Mouse (Mus musculus) limb, embryonic 11.5 days (tissue): ENCODE data around the gene Plxnb1. TPM values are rescaled to one million over a fixed set of nuclear protein-coding genes. Genes with fewer than 3 reads are reported as not detected.

Source experiments
- ATAC-seq: fragments of 200-750 bp; cut with Nextera tagmentation; 2 replicates; pipeline ENCODE4 v1.8.0; 2017; ENCODE audit warnings: low read depth; ENCODE audit not compliant: insufficient number of reproducible peaks, low FRiP score, low TSS enrichment
- DNase-seq: peaks from one replicate; pipeline ENCODE4 v3.0.0-alpha.2; 2015; ENCODE audit warnings: low spot score
- H3K27ac ChIP-seq: fragments of 300-500 bp; sonication (generic); replicated peaks from 2 replicates; pipeline ENCODE4 v1.5.1; 2014; ENCODE audit warnings: low read depth, mild to moderate bottlenecking, low read length
- H3K27me3 ChIP-seq: fragments of 300-500 bp; sonication (generic); 2 replicates; pipeline ENCODE4 v1.6.1; 2014; ENCODE audit warnings: mild to moderate bottlenecking, low read length, mixed read lengths; ENCODE audit not compliant: control insufficient read depth, insufficient read depth
- H3K36me3 ChIP-seq: fragments of 300-500 bp; sonication (generic); 2 replicates; pipeline ENCODE4 v1.6.1; 2014; ENCODE audit warnings: mild to moderate bottlenecking, low read length, moderate library complexity, mixed read lengths; ENCODE audit not compliant: control insufficient read depth, insufficient read depth
- H3K4me1 ChIP-seq: fragments of 300-500 bp; sonication (generic); 2 replicates; pipeline ENCODE4 v1.6.1; 2014; ENCODE audit warnings: low read length, mixed read lengths; ENCODE audit not compliant: control insufficient read depth, insufficient read depth
- H3K4me2 ChIP-seq: fragments of 300-500 bp; sonication (generic); 2 replicates; pipeline ENCODE4 v1.6.1; 2014; ENCODE audit warnings: low read depth, mild to moderate bottlenecking, moderate library complexity; ENCODE audit not compliant: severe bottlenecking
- H3K4me3 ChIP-seq: fragments of 300-500 bp; sonication (generic); 2 replicates; pipeline ENCODE4 v1.5.1; 2014; ENCODE audit warnings: low read depth, low read length
- H3K9ac ChIP-seq: fragments of 300-500 bp; sonication (generic); 2 replicates; pipeline ENCODE4 v1.6.1; 2014; ENCODE audit warnings: mild to moderate bottlenecking, low read length
- H3K9me3 ChIP-seq: fragments of 300-500 bp; sonication (generic); 2 replicates; pipeline ENCODE4 v1.6.1; 2016; ENCODE audit warnings: low read length; ENCODE audit not compliant: control insufficient read depth
- WGBS: fragments of 180-500 bp; shearing (Covaris S2); extraction: QIAGEN DNeasy Blood & Tissue Kit; methylation state at CpG from one replicate; pipeline ENCODE4 v1.1.7; 2014; 5-methylcytosine and 5-hydroxymethylcytosine counted together
- polyA plus RNA-seq: library from polyadenylated mRNA; unstranded; fragments of >200 nt; fragmentation: Nextera tagmentation; extraction: Ambion mirVana; gene quantifications from 2 replicates; pipeline ENCODE4 v1.2.1, GENCODE M21; 2014

Gene Plxnb1
- polyA plus RNA-seq, 1 experiment from 2014 or later: 15.2 TPM

DNA sequence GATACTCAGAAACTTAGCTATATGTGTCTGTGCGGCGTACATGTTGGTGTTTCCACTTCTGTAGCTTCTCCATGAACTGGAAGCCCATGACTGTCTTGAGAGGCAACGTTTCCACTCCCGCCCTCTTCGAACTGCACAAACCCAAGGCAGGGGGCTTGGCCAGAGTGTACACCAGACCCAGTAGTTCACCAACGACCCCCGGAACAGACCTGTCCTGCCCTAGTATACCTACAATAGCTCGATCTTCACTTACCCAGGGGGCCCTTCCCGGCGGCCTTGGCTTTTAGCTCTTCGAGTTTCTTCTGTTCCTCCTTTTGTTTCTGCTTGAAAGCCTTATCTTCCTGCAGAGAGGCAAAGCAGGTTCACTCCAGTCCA is 13.5 kb upstream of the Plxnb1 start:
- Histone ChIP-seq H3K36me3 (peaks cover 2% of the 10 kb centered on the region; the same call in 1 of the 2 replicates), H3K9me3 (no peaks in the 10 kb centered on the region), H3K9ac (peak overlapping the region; percentile 72), H3K27me3 (no peaks in the 10 kb centered on the region), H3K4me1 (peaks cover 7% of the 10 kb centered on the region; the same call in 1 of the 2 replicates), H3K4me2 (peak overlapping the region; percentile 91), H3K4me3 (peak overlapping the region; percentile 80), H3K27ac (no peak overlapping the region)
- 4% methylated on average over 11 of the region's 11 CpGs for WGBS
- DNase-seq (no peak), ATAC-seq (peak; percentile 35)

DNA sequence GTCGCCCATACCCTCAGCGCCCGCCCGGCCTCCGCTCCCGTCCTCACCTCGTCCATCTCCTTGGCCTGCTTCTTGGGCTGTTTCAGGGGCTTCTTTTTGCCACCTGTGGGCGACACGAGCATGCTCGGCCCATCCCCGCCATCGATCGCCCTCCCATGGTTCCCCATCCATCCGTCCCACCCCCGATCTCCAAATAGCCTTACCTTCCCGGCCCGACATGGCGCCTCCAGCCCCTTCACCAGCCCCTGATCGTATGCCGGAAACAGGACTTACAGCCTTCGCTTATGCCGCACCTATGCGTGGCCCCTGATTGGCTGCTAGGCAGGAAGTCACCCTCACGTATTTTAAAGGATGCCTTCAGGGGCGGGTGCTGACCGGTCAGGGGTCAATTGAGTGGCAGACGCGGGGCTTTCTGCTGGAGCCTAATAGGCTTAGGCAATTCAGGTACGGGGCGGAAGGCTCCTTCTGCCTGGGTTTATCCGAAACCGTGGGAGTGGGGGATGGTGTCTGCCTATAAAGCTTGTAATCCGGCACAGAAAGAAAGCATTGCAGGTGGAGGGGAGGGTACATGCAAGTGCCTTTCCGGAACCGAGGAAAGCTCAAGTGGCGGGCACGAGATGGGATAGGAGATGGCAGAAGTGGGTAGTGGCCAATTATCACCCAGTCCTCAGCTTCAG is 12.9 kb upstream of the Plxnb1 start, which contains the start of the genes Ccdc51 and Tma7:
TSS of gene Ccdc51 (plus strand) at position 370 of the 677 bp plus-strand sequence.
TSS of gene Tma7 (minus strand) at position 464 of the 677 bp plus-strand sequence.
- Histone ChIP-seq H3K4me1 (peaks cover 7% of the 10 kb centered on the region; the same call in 1 of the 2 replicates), H3K27me3 (no peaks in the 10 kb centered on the region), H3K4me3 (peak within 1 kb of the TSS; percentile 80), H3K27ac (no peak within 1 kb of the TSS), H3K4me2 (peak within 1 kb of the TSS; percentile 91), H3K9ac (peak within 1 kb of the TSS; percentile 72), H3K9me3 (no peaks in the 10 kb centered on the region), H3K36me3 (peaks cover 2% of the 10 kb centered on the region; the same call in 1 of the 2 replicates)
- WGBS: under 1% methylated on average over 37 of the region's 37 CpGs
- DNase-seq (peak; percentile 89), ATAC-seq (peak; percentile 97)

DNA sequence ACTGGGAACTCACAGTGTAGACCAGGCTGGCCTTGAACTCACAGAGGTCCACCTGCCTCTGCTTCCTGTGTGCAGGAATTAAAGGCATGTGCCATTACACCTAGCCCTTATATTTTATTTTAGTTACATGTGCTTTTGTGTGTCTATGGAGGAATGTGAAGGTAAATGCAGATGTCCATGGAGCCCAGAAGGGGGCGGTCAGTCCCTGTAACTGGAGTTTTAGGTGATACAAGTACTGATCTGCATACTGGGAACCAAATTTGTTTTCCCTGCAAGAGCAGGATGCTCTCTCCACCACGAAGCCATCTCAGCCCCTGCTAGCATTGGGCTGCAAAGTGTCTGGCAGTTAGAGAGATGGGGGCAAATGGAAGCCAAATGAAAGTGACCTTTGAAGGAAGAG is 10.3 kb upstream of the Plxnb1 start:
- Histone ChIP-seq H3K36me3 (peaks cover 2% of the 10 kb centered on the region; the same call in 1 of the 2 replicates), H3K9me3 (no peaks in the 10 kb centered on the region), H3K27ac (no peak overlapping the region), H3K4me1 (peaks cover 9% of the 10 kb centered on the region; the same call in 1 of the 2 replicates), H3K9ac (no peak overlapping the region), H3K4me2 (no peak overlapping the region), H3K27me3 (no peaks in the 10 kb centered on the region), H3K4me3 (no peak overlapping the region)
- ATAC-seq (no peak), DNase-seq (peak; percentile 49)
- WGBS: 15% methylated on average over 2 of the region's 2 CpGs

DNA sequence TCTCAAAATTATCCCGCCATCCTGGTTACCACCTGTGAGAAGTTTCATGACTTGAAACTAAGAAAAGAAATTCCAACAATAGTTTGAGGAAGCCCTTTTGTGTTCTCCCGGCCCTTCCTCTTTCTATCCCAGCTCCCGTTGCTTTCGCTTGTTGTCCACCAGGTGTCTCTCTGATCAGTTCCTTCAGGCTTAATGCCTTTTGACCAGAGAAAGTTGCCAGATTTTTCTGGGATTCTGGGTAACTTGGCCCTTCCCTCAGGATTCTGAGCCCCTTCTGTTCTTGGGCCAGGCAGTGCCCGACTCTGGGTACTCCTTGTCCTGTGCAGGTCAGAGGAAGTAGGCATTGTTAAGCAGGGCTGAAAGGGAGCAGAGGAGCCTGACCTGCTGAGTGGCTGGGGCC is 7.2 kb upstream of the Plxnb1 start:
- H3K27ac ChIP-seq: no peak overlapping the region
- no peak for DNase-seq
- H3K9me3 ChIP-seq: no peaks in the 10 kb centered on the region
- 26% methylated on average over 5 of the region's 5 CpGs for WGBS
- H3K9ac ChIP-seq: no peak overlapping the region
- no peak overlapping the region for H3K4me3 ChIP-seq
- 0 out of 2 replicates have a peak, but pooled peaks cover 3% of the 10 kb centered on the region for H3K4me1 ChIP-seq
- no peak overlapping the region for H3K4me2 ChIP-seq
- no peak for ATAC-seq
- H3K27me3 ChIP-seq: no peaks in the 10 kb centered on the region
- H3K36me3 ChIP-seq: no peaks in the 10 kb centered on the region

DNA sequence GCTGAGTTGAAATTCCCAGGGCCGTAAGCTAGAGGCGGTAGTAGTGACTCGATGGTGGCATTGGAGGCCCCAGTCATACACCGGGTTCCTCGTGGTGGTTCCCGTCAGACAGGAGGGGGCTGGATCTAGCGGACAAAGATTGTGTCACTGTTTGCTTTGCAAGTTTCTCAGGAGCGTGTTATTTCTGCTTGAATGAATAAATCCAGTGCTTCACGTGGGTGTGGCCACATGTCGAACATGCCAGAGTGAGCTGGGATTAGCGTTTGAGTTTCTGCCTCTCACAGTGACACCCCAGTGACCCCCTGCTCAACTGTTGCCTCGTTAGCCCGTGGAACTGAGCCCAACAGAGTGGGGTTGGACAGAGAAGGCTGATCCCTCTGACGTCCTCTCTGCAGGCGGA is 4.7 kb upstream of the Plxnb1 start:
- ATAC-seq: no peak
- Histone ChIP-seq H3K4me1 (peaks cover 13% of the 10 kb centered on the region), H3K27me3 (no peaks in the 10 kb centered on the region), H3K4me3 (no peak overlapping the region), H3K27ac (no peak overlapping the region), H3K4me2 (no peak overlapping the region), H3K9ac (no peak overlapping the region), H3K9me3 (no peaks in the 10 kb centered on the region), H3K36me3 (no peaks in the 10 kb centered on the region)
- WGBS: 83% methylated on average over 15 of the region's 15 CpGs
- DNase-seq: no peak

DNA sequence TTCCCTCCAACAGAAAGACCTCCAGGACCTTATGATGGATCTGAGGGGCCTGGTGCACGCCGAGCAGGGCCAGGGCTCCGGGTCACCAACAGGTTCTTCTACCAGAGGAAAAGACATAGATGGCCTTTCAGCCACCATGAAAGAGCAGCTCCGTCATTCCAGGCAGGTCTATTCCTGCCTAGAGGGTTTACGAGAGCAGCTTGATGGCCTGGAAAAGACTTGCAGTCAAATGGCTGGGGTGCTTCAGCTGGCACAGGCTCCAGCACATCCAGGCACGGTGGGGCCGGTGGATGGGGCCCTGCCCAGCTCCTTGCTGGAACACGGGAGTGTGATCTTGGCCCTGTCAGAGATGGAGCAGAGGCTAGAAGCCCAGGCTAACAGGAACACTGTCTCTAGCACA is 3.4 kb upstream of the Plxnb1 start:
- WGBS: 82% methylated on average over 8 of the region's 8 CpGs
- no peak for ATAC-seq
- no peaks in the 10 kb centered on the region for H3K27me3 ChIP-seq
- no peak overlapping the region for H3K4me3 ChIP-seq
- no peaks in the 10 kb centered on the region for H3K9me3 ChIP-seq
- no peak overlapping the region for H3K27ac ChIP-seq
- no peak for DNase-seq
- peaks cover 16% of the 10 kb centered on the region for H3K4me1 ChIP-seq
- no peaks in the 10 kb centered on the region for H3K36me3 ChIP-seq
- H3K4me2 ChIP-seq: no peak overlapping the region
- no peak overlapping the region for H3K9ac ChIP-seq

DNA sequence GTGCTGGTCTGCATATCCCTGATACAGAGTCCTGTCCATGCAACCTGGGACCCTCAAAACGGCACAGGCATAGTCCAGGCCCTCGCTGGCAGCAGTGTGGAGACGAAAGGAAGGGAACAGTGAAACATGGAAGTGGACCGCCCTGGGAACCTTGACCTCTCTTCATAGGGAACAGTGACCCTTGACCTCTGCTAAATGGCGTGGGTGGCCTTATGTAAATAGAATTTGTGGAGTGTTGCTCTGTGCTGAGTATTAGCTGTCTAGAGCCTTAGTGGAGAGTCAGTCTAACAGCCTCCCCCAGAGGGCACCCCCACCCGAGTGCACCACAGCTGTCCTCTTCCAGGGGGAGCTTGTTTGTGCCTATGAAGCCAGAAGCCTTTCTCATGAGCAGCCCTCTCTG is 2.4 kb upstream of the Plxnb1 start:
- ATAC-seq (no peak), DNase-seq (no peak)
- Histone ChIP-seq H3K9me3 (no peaks in the 10 kb centered on the region), H3K36me3 (no peaks in the 10 kb centered on the region), H3K27me3 (no peaks in the 10 kb centered on the region), H3K4me1 (peaks cover 24% of the 10 kb centered on the region), H3K4me2 (no peak overlapping the region), H3K27ac (no peak overlapping the region), H3K9ac (no peak overlapping the region), H3K4me3 (no peak overlapping the region)
- WGBS: 56% methylated on average over 6 of the region's 6 CpGs

DNA sequence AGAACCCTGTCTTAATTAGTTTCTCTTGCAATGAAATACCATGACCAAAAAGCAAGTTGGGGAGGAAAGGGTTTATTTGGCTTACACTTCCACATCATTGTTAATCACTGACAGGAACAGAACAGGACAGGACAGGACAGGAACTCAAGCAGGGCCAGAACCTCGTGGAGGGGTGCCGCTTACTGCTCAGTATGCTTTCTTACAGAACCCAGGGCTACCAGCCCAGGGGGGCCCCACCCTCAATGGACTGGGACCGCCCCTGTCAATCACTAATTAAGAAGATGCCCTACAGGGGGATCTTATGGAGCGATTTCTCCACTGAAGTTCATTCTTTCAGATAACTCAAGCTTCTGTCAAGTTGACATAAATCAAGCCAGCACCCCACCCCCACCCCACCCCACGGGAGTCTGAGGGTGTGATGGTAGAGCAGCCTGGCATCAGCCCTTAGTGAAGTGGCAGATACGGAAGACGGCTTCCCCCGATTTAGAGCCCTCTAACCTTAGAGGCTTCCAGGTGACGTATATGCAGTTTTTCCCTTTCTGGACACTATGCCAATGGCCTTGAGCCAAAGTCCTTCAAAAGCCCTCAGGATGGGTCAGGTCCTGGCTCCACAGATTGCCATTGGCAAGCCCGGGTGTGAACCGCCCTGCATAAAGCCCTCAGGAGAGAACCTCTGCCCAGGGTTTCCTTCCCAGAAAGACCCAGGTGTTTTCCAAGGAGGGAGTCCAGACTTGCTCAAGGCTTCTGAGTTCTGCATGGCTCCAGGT is 1.2 kb upstream of the Plxnb1 start:
- Histone ChIP-seq H3K9ac (no peak overlapping the region), H3K4me1 (peaks cover 33% of the 10 kb centered on the region)
- no peak; the same call in 1 of the 2 replicates for ATAC-seq

More for the DNA sequence above, 1.2 kb upstream of the Plxnb1 start:
- peak overlapping the region; percentile 100 for H3K27ac ChIP-seq
- H3K9me3 ChIP-seq: no peaks in the 10 kb centered on the region
- DNase-seq: no peak
- H3K36me3 ChIP-seq: no peaks in the 10 kb centered on the region
- peak overlapping the region; percentile 75 for H3K4me3 ChIP-seq
- peak overlapping the region; percentile 80 for H3K4me2 ChIP-seq
- no peaks in the 10 kb centered on the region for H3K27me3 ChIP-seq
- 13% methylated on average over 11 of the region's 11 CpGs for WGBS
